Mouse (Mus musculus) stomach, embryonic 16.5 days (tissue): ENCODE data around the gene Azi2. TPM values are rescaled to one million over a fixed set of nuclear protein-coding genes. Genes with fewer than 3 reads are reported as not detected.

ENCODE experiments used
- ATAC-seq: fragments of 200-750 bp; cut with Nextera tagmentation; 2 replicates; pipeline ENCODE4 v1.8.0; 2017; ENCODE audit warnings: moderate number of reproducible peaks, moderate TSS enrichment; ENCODE audit not compliant: insufficient read depth, low FRiP score
- H3K27ac ChIP-seq: fragments of 300-500 bp; sonication (generic); 2 replicates; pipeline ENCODE4 v1.5.1; 2014; ENCODE audit warnings: low read length
- H3K27me3 ChIP-seq: fragments of 300-500 bp; sonication (generic); 2 replicates; pipeline ENCODE4 v1.6.1; 2014; ENCODE audit warnings: low read length, control low read depth, mixed read lengths; ENCODE audit not compliant: control insufficient read depth, insufficient read depth
- H3K36me3 ChIP-seq: fragments of 300-500 bp; sonication (generic); 2 replicates; pipeline ENCODE4 v1.6.1; 2014; ENCODE audit warnings: low read length; ENCODE audit not compliant: control insufficient read depth, insufficient read depth
- H3K4me1 ChIP-seq: fragments of 300-500 bp; sonication (generic); 2 replicates; pipeline ENCODE4 v1.6.1; 2014; ENCODE audit warnings: low read length, control low read depth, mixed read lengths; ENCODE audit not compliant: control insufficient read depth, insufficient read depth
- H3K4me2 ChIP-seq: fragments of 300-500 bp; sonication (generic); 2 replicates; pipeline ENCODE4 v1.6.1; 2014; ENCODE audit warnings: low read depth, low read length, mixed read lengths
- H3K4me3 ChIP-seq: fragments of 300-500 bp; sonication (generic); replicated peaks from 2 replicates; pipeline ENCODE4 v1.5.1; 2014; ENCODE audit warnings: mild to moderate bottlenecking, low read length
- H3K9ac ChIP-seq: fragments of 300-500 bp; sonication (generic); 2 replicates; pipeline ENCODE4 v1.6.1; 2014; ENCODE audit warnings: low read length
- H3K9me3 ChIP-seq: fragments of 300-500 bp; sonication (generic); replicated peaks from 2 replicates; pipeline ENCODE4 v1.6.1; 2016; ENCODE audit warnings: low read length, control low read depth; ENCODE audit not compliant: control insufficient read depth
- WGBS: fragments of 180-500 bp; shearing (Covaris S2); extraction: QIAGEN DNeasy Blood & Tissue Kit; methylation state at CpG from one replicate; pipeline ENCODE4 v1.1.7; 2014; 5-methylcytosine and 5-hydroxymethylcytosine counted together
- microRNA-seq: library from miRNA; unstranded; fragments of <30 nt; microRNA quantifications from one replicate; pipeline ENCODE4, GENCODE M21; 2016
- polyA plus RNA-seq: library from polyadenylated mRNA; unstranded; fragments of >200 nt; fragmentation: Nextera tagmentation; extraction: Ambion mirVana; gene quantifications from 2 replicates; pipeline ENCODE4 v1.2.1, GENCODE M21; 2015

The Azi2 gene
- polyA plus RNA-seq, 1 experiment from 2014 or later, result 79.9 TPM

DNA sequence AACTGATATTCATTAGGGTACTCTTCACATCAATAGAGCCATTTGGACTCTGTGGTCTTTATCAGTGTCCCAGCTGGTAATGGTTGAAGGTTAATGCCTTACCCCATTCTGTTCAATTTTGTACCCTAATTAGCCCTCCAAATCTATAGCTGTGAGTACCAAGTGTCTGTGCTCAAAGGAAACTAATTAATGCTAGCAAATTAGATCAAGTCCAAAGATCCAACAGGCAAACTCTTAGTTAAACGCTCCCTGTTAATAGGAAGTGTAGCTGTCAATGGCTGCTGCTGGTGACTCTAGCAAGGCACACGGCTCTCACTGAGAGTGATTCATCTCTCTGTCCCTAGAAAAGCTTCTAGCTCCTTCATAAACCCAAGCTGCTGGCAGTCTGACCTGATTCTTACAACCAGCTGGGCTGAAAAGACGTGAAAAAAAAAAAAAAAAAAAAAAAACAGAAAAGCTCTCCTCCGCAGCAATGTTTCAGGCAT is 68.3 kb downstream of the Azi2 start:
- no peaks in the 10 kb centered on the region for H3K9me3 ChIP-seq
- no peak overlapping the region for H3K27ac ChIP-seq
- no peaks in the 10 kb centered on the region for H3K27me3 ChIP-seq
- no peaks in the 10 kb centered on the region for H3K4me1 ChIP-seq
- no peaks in the 10 kb centered on the region for H3K36me3 ChIP-seq
- H3K9ac ChIP-seq, result no peak overlapping the region
- H3K4me3 ChIP-seq, result no peak overlapping the region
- no peak overlapping the region for H3K4me2 ChIP-seq
- 63% methylated on average over 4 of the region's 4 CpGs for WGBS
- ATAC-seq, result no peak

DNA sequence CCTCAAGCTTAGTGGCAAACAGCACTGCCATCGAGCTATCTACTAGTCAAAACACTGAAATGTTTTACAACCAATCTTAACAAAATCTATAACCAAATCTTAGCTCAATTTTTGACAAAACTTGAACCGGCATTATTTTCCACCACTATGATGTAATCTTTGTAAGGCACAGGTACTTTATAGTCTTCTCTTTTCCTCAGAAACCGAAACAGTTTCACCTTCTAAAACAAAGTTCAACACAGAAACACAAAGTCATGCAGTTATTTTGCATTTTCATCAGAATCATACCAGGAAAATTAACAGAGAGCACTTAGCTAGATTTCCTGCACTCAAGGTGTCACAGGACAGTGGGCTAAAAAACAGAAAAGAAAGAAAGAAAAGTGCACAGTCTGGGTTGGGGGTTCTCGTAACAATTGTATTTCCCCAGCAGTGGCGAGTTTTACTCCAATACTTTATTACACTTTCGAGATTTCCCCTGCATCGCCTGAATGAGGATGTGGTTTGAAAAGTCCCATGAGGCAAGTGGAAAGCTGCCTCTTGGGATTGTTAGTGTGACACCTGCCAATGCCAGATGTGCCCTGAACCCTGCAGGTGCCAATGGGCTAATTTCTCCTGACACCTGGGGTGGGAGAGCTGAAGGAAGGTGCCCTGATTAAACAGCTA is 69.5 kb downstream of the Azi2 start:
- Histone ChIP-seq H3K4me3 (no peak overlapping the region), H3K9me3 (no peaks in the 10 kb centered on the region), H3K36me3 (no peaks in the 10 kb centered on the region), H3K27me3 (no peaks in the 10 kb centered on the region), H3K27ac (no peak overlapping the region), H3K4me1 (no peaks in the 10 kb centered on the region), H3K4me2 (no peak overlapping the region), H3K9ac (no peak overlapping the region)
- 90% methylated on average over 7 of the region's 7 CpGs for WGBS
- no peak for ATAC-seq

DNA sequence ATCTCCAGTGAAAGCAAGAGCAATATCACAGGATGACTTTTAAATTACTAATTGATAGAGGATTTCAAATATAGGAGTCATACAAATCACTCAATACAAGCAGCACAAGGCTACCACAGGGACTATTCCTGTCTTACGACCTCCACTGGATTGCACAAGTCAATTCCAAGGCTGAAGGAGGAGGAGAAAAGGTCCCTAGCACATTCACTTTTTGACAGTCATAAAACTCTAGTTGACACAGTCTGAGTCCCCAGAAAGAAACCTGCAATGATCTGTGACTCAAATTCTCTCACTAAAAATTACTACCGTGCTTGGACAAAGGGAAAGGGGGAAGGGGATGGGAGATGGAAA is 70.0 kb downstream of the Azi2 start:
- Histone ChIP-seq H3K27ac (no peak overlapping the region), H3K4me1 (no peaks in the 10 kb centered on the region), H3K27me3 (no peaks in the 10 kb centered on the region), H3K4me2 (no peak overlapping the region), H3K4me3 (no peak overlapping the region), H3K9me3 (no peaks in the 10 kb centered on the region), H3K36me3 (no peaks in the 10 kb centered on the region), H3K9ac (no peak overlapping the region)
- WGBS, result 83% methylated on average over 2 of the region's 2 CpGs
- no peak for ATAC-seq

Small RNA genes within 50 kb of the gene (microRNA-seq; reads per million reads assigned to microRNA genes)
- gene Gm22008, result not detected

Other genes starting within 250 kb of the Azi2 start
- 42.1 and 49.8 TPM in 2 replicates for gene Cmc1, start 109.7 kb downstream of the Azi2 start, polyA plus RNA-seq